Mouse (Mus musculus) thymus, adult 2 months (tissue): ENCODE results near the gene Kif28. TPM values are rescaled to one million over a fixed set of nuclear protein-coding genes. Genes with fewer than 3 reads are reported as not detected.

Source experiments
- DNase-seq: peaks from one replicate; pipeline ENCODE4 v3.0.0; 2021
- H3K27ac ChIP-seq: fragments of 200-500 bp; 2 replicates; pipeline ENCODE4 v1.5.1; 2012; ENCODE audit warnings: low read length, control low read depth; ENCODE audit not compliant: control insufficient read depth, insufficient read depth
- H3K27me3 ChIP-seq: fragments of 200-500 bp; 2 replicates; pipeline ENCODE4 v1.6.1; 2012; ENCODE audit warnings: mild to moderate bottlenecking, low read length, moderate library complexity, mixed read lengths; ENCODE audit not compliant: control insufficient read depth, insufficient read depth
- H3K36me3 ChIP-seq: fragments of 200-500 bp; 2 replicates; pipeline ENCODE4 v1.6.1; 2012; ENCODE audit warnings: mild to moderate bottlenecking, low read length, moderate library complexity; ENCODE audit not compliant: control insufficient read depth, insufficient read depth
- H3K4me1 ChIP-seq: fragments of 200-500 bp; replicated peaks from 2 replicates; pipeline ENCODE4 v1.6.1; 2012; ENCODE audit warnings: low read length; ENCODE audit not compliant: control insufficient read depth, insufficient read depth
- H3K4me3 ChIP-seq: fragments of 200-500 bp; 2 replicates; pipeline ENCODE4 v1.5.1; 2012; ENCODE audit warnings: mild to moderate bottlenecking, low read length, control low read depth, moderate library complexity; ENCODE audit not compliant: control insufficient read depth, insufficient read depth
- CTCF ChIP-seq: fragments of 200-500 bp; IDR thresholded peaks from 2 replicates; pipeline ENCODE4 v1.5.1; 2012; ENCODE audit warnings: mild to moderate bottlenecking, control low read depth, low read length, moderate library complexity, borderline replicate concordance; ENCODE audit not compliant: control insufficient read depth, poor library complexity, insufficient read depth; ENCODE audit errors: extremely low read depth
- POLR2A ChIP-seq: fragments of 200-500 bp; IDR thresholded peaks from 2 replicates; pipeline ENCODE4 v1.6.1; 2012; ENCODE audit warnings: mild to moderate bottlenecking, low read length, control low read depth, moderate library complexity; ENCODE audit not compliant: control insufficient read depth, poor library complexity, insufficient read depth; ENCODE audit errors: extremely low read depth
- WGBS: fragments of 180-500 bp; shearing (Covaris S2); methylation state at CpG from one replicate; pipeline ENCODE4 v1.1.7; 2018; 5-methylcytosine and 5-hydroxymethylcytosine counted together
- polyA plus RNA-seq: library from polyadenylated mRNA; depleted of rRNA; stranded (reverse); fragments of >200 nt; gene quantifications from 2 replicates; pipeline ENCODE4 v1.2.3, GENCODE M21; 2012

The Kif28 gene
- polyA plus RNA-seq, 1 experiment, result 0.03 TPM

DNA sequence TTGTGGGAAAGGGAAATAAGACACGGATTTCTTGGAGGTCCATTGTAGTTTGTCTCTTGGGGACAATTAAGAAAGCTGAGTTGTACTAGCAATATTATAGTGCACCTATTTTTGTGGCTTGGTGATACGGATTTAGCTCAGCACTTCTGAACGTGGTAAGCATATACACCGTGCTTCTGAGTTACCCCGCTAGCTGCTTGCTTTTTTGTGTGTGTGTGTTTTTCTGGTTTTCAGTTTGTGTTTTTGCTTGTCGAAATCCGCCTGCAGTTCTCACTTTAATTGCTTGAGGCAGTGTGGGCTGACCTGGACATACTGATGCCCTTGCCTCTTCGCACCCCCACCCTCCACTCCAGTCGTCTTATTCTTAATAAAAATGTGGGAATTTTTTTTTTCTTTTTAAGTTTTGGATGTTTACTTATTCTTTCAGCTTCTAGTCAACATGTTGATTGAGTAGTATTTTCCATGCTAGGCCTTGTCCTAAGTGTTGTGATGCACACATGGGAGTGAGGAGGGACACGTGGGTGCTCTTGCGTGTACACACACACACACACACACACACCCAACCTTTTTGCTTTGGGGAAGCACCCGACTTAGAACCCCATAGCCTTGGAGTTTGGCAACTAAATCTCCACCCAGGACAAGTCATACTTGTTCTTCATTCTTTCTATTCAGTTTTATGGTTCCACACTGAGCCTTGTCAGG, 76.1 kb downstream of the Kif28 start:
- no peak for TF ChIP-seq POLR2A
- no peak for TF ChIP-seq CTCF
- Histone ChIP-seq H3K4me1 (peaks cover 4% of the 10 kb centered on the region; the same call in 1 of the 2 replicates), H3K4me3 (no peak overlapping the region), H3K36me3 (no peaks in the 10 kb centered on the region), H3K27me3 (peaks cover 2% of the 10 kb centered on the region; the same call in 1 of the 2 replicates), H3K27ac (no peak overlapping the region)
- DNase-seq, result no peak
- 28% methylated on average over 12 of the region's 12 CpGs for WGBS

DNA sequence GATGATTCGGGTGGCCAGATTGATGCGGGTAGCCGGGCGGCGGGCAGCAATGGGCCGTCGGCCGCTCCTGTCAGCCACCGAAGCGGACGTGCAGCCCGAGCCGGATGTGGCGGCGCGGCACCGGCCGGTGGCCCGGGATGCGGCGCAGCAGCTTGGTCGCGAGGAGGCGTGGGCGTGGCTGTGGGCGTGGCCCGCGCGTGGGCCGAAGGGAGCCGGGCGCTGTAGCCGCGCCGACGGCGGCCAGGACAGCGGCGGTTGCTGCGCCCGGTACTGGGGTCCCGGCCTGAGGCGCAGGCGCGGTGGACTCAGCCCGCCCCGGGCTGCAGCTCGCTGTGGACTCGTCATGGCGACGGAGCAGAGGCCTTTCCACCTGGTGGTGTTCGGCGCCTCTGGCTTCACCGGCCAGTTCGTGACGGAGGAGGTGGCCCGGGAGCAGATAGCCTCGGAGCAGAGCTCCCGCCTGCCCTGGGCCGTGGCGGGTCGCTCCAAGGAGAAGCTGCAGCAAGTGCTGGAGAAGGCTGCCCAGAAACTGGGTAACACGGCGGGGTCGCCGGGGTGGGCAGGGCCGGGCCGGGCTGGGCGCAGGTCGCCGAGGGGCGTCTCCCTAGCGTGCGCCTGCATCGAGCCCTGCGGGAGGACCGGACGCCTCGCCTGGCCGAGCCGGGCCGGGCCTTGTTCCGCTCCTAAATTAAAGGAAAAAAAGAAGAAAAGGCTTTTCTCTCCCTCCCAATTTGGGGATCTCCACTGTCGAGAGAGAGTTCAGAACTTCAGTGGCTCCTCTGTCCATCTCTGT, 76.9 kb downstream of the Kif28 start, which contains the start of gene Sccpdh:
Gene Sccpdh (plus strand): TSS at position 198 of the 793 bp plus-strand sequence.
- H3K27ac ChIP-seq, result no peak within 1 kb of the TSS
- under 1% methylated on average over 84 of the region's 84 CpGs for WGBS
- TF ChIP-seq POLR2A (no peak), CTCF (no peak)
- peaks cover 4% of the 10 kb centered on the region; the same call in 1 of the 2 replicates for H3K4me1 ChIP-seq
- H3K4me3 ChIP-seq, result peak within 1 kb of the TSS; percentile 48
- peak; percentile 80 for DNase-seq
- H3K36me3 ChIP-seq, result no peaks in the 10 kb centered on the region
- H3K27me3 ChIP-seq, result peaks cover 2% of the 10 kb centered on the region; the same call in 1 of the 2 replicates

DNA sequence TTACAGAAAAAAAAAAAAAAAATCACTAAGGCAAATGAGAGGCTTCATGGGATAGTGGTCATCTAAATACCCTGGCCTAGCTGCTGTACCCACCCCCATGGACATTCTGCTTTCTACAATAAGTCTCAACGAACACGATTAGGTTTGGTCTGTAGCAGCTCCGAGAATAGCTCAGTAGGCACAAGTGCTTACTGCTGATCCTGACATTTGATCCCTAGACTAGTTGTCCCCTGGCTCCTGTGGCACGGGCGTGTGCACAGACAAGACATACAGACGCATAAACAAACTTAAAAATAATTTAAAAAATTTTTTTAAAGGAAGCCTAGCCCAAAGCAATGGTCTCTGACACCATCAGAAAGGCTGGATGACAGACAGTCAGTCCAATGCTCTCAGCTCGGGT, 77.6 kb downstream of the Kif28 start:
- no peak for DNase-seq
- peak overlapping the region; percentile 48; the same call in 1 of the 2 replicates for H3K4me3 ChIP-seq
- TF ChIP-seq CTCF (no peak), POLR2A (no peak)
- H3K27ac ChIP-seq, result no peak overlapping the region
- H3K27me3 ChIP-seq, result peaks cover 2% of the 10 kb centered on the region; the same call in 1 of the 2 replicates
- no peaks in the 10 kb centered on the region for H3K36me3 ChIP-seq
- peaks cover 4% of the 10 kb centered on the region; the same call in 1 of the 2 replicates for H3K4me1 ChIP-seq
- 52% methylated on average over 7 of the region's 7 CpGs for WGBS

DNA sequence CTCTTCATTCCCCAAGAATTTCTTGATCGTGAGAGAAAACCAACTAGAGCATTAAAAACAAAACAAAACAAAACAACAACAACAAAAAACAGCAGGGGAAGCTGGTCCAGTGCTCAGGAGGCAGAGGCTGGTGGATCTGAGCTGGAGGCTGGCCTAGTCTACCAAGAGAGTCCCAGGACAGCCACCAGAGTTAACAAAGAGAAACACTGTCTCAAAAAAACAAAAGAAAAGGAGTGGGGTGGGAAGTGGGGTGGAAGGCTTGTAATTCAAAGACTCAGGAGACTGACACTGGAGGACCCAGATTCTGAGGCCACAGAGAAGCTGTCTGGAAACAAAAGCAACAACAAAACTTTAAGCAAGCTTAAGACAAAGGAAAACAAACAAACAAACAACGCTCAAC, 78.1 kb downstream of the Kif28 start:
- Histone ChIP-seq H3K36me3 (no peaks in the 10 kb centered on the region), H3K27ac (no peak overlapping the region), H3K27me3 (peaks cover 2% of the 10 kb centered on the region; the same call in 1 of the 2 replicates), H3K4me3 (no peak overlapping the region), H3K4me1 (peaks cover 4% of the 10 kb centered on the region; the same call in 1 of the 2 replicates)
- DNase-seq, result no peak
- no peak for TF ChIP-seq CTCF
- TF ChIP-seq POLR2A, result no peak
- WGBS, result 87% methylated on average over 2 of the region's 2 CpGs

DNA sequence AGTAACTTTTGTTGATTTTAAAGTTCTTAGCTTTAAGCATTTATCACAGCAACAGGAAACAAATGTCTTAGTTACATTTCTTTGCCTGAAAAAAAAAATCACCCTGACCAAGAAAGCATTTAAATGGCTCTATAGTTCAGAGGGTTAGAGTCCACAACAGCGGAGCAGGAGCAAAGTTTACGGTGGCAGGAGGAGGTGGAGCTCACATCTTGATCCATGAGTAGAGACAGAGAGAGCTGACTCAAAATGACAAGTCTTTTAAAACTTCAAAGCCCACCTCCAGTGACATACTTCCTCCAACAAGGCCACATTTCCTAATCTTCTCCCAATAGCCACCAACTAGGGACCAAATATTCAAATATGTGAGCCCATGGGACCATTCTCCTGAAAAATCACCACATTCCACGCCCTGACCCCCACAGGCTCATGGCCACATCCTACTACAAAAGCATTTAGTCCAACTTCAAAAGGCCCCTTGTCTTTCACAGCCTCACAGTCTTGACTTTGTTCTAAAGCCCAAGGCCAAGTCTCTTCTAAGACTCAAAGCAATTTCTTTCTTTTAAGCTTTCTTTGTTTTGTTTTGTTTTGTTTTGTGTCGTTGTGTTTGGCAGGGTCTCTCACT, 80.7 kb downstream of the Kif28 start:
- no peak overlapping the region for H3K27ac ChIP-seq
- H3K36me3 ChIP-seq, result no peaks in the 10 kb centered on the region
- no peak for DNase-seq
- H3K27me3 ChIP-seq, result peaks cover 2% of the 10 kb centered on the region; the same call in 1 of the 2 replicates
- WGBS, result 89% methylated on average over 4 of the region's 4 CpGs
- TF ChIP-seq CTCF, result no peak
- TF ChIP-seq POLR2A, result no peak
- no peak overlapping the region for H3K4me3 ChIP-seq
- H3K4me1 ChIP-seq, result peaks cover 4% of the 10 kb centered on the region; the same call in 1 of the 2 replicates

DNA sequence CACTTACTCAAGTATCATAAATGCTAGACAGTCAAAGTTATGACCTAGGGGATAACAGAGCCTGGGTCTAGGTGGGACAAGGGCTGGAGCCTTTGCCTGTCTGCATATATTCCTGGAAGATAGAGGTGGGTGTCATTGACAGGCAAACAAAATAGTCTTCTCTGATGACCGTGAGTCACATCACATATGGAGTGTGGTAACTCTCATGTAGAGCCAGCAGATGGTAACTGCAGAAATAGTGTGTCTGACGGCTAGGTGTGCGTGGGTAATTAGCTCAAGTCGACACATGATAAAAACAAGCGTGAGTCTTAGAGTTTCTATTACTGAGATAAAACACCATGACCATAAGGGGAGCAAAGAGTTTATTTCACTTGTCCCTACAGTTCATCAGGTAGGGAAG, 82.0 kb downstream of the Kif28 start:
- Histone ChIP-seq H3K4me3 (no peak overlapping the region), H3K27ac (no peak overlapping the region), H3K27me3 (no peaks in the 10 kb centered on the region), H3K36me3 (no peaks in the 10 kb centered on the region), H3K4me1 (no peaks in the 10 kb centered on the region; the same call in 1 of the 2 replicates)
- no peak for TF ChIP-seq CTCF
- no peak for TF ChIP-seq POLR2A
- 96% methylated on average over 5 of the region's 5 CpGs for WGBS
- DNase-seq, result no peak
